Comparison of ENCODE assay signal across 8 mouse cellular contexts in genomic region chr13:55622649-55623541, GRCm38 (mm10). TPM values are rescaled to one million over a fixed set of nuclear protein-coding genes. Genes with fewer than 3 reads are reported as not detected.
DNase-seq lines count a peak whose midpoint lies in the region; ATAC-seq and TF ChIP-seq lines count a peak whose summit lies in the region.

TSS of gene Caml (plus strand) at chr13:55623005.

- DNase-seq in A20 (ENCODE audit: low read depth, low spot score) = peak; percentile 95
- DNase-seq in heart, adult 9 months (ENCODE audit: low spot score in 2 of 2) = peak; percentile 83 to 92
- DNase-seq in monocyte, adult 2 months (ENCODE audit: low read depth in 1 of 2, low spot score in 2 of 2) = peak; percentile 73 to 86
- DNase-seq in spleen, postnatal 36 days (ENCODE audit: low spot score in 2 of 2) = peak; percentile 87 to 90

- H3K27ac ChIP-seq in bone marrow macrophage, adult 2 months (ENCODE audit: insufficient read depth, low read depth, low read length) = peak within 1 kb of the TSS; percentile 86
- peak within 1 kb of the TSS; percentile 22 for H3K27ac ChIP-seq in embryonic fibroblast, embryonic 13.5 days (ENCODE audit: insufficient read depth, low read length)
- peak within 1 kb of the TSS; percentile 86 for H3K27ac ChIP-seq in kidney, embryonic 14.5 days (ENCODE audit: low read depth, low read length)
- H3K27ac ChIP-seq in limb, embryonic 15.5 days = peak within 1 kb of the TSS; percentile 87

- H3K36me3 ChIP-seq in kidney, embryonic 14.5 days (ENCODE audit: control insufficient read depth, insufficient read depth, low read length) = peaks cover 25% of the 10 kb centered on the region; the same call in 1 of the 2 replicates
- H3K36me3 ChIP-seq in limb, embryonic 15.5 days = peaks cover 21% of the 10 kb centered on the region

- peak within 1 kb of the TSS; percentile 67 for H3K4me2 ChIP-seq in kidney, embryonic 14.5 days (replicated peaks; ENCODE audit: low read depth, low read length)
- H3K4me2 ChIP-seq in limb, embryonic 15.5 days = peak within 1 kb of the TSS; percentile 61

- no peak for TF ChIP-seq CTCF in bone marrow macrophage, adult 2 months (IDR thresholded peaks at IDR 0.05; ENCODE audit: low read depth, low read length)
- no peak for TF ChIP-seq CTCF in embryonic fibroblast, embryonic 13.5 days (IDR thresholded peaks at IDR 0.05; ENCODE audit: borderline replicate concordance, insufficient read depth, low read length)

- ATAC-seq in kidney, embryonic 14.5 days (ENCODE audit: low FRiP score, low TSS enrichment) = peak; percentile 98
- peak; percentile 92 for ATAC-seq in limb, embryonic 15.5 days (ENCODE audit: insufficient number of reproducible peaks, low FRiP score, low TSS enrichment, low read depth)

- no peak for TF ChIP-seq POLR2A in bone marrow macrophage, adult 2 months (IDR thresholded peaks at IDR 0.05; ENCODE audit: borderline replicate concordance, low read depth, low read length)
- peak; percentile 92 for TF ChIP-seq POLR2A in embryonic fibroblast, embryonic 13.5 days (IDR thresholded peaks at IDR 0.05; ENCODE audit: low read depth, low read length)

- H3K9me3 ChIP-seq in kidney, embryonic 14.5 days (ENCODE audit: control insufficient read depth, low read length) = no peaks in the 10 kb centered on the region
- H3K9me3 ChIP-seq in limb, embryonic 15.5 days = no peaks in the 10 kb centered on the region

- peaks cover 17% of the 10 kb centered on the region for H3K4me1 ChIP-seq in bone marrow macrophage, adult 2 months (ENCODE audit: control insufficient read depth, insufficient read depth, low read length)
- 0 out of 2 replicates have a peak, but pooled peaks cover 4% of the 10 kb centered on the region for H3K4me1 ChIP-seq in embryonic fibroblast, embryonic 13.5 days (ENCODE audit: control insufficient read depth, insufficient read depth, low read length)
- H3K4me1 ChIP-seq in kidney, embryonic 14.5 days (ENCODE audit: control insufficient read depth, insufficient read depth, low read length) = peaks cover 6% of the 10 kb centered on the region; the same call in 1 of the 2 replicates
- H3K4me1 ChIP-seq in limb, embryonic 15.5 days = peaks cover 18% of the 10 kb centered on the region

- WGBS in kidney, embryonic 14.5 days = under 1% methylated on average over 59 of the region's 59 CpGs
- under 1% methylated on average over 59 of the region's 59 CpGs for WGBS in limb, embryonic 15.5 days

- peak within 1 kb of the TSS; percentile 81 for H3K4me3 ChIP-seq in bone marrow macrophage, adult 2 months (ENCODE audit: insufficient read depth, low read length)
- H3K4me3 ChIP-seq in embryonic fibroblast, embryonic 13.5 days (ENCODE audit: insufficient read depth, low read length) = peak within 1 kb of the TSS; percentile 82
- peak within 1 kb of the TSS; percentile 86 for H3K4me3 ChIP-seq in kidney, embryonic 14.5 days (ENCODE audit: low read length)
- peak within 1 kb of the TSS; percentile 68 for H3K4me3 ChIP-seq in limb, embryonic 15.5 days

- no peaks in the 10 kb centered on the region for H3K27me3 ChIP-seq in kidney, embryonic 14.5 days (ENCODE audit: control insufficient read depth, insufficient read depth, low read length)
- H3K27me3 ChIP-seq in limb, embryonic 15.5 days = no peaks in the 10 kb centered on the region

- H3K9ac ChIP-seq in kidney, embryonic 14.5 days (ENCODE audit: low read depth, low read length) = peak within 1 kb of the TSS; percentile 79
- H3K9ac ChIP-seq in limb, embryonic 15.5 days = peak within 1 kb of the TSS; percentile 67

RNA-seq across cellular contexts. Expression of gene Caml, which starts in this region (rescaled TPM):
- polyA plus RNA-seq in bone marrow macrophage, adult 2 months (2012; ENCODE audit: insufficient read depth, insufficient read length, missing spikeins) = 44.9 and 45.8 TPM in 2 replicates
- 47.1 and 50.0 TPM in 2 replicates for polyA plus RNA-seq in embryonic fibroblast, embryonic 13.5 days (2011; ENCODE audit: insufficient read length, low read depth, missing spikeins)
- 58.3 and 60.3 TPM in 2 replicates for polyA plus RNA-seq in kidney, embryonic 14.5 days (2014; fragmentation: Nextera tagmentation; extraction: Ambion mirVana)
- 56.0 and 57.8 TPM in 2 replicates for polyA plus RNA-seq in limb, embryonic 15.5 days (2015; fragmentation: Nextera tagmentation; extraction: Ambion mirVana)

Comparison
In these comparisons a context has a peak if more than half of its experiments do, and no peak if none do; other contexts are left out.
1. Peak in every context shown above with its lines: DNase-seq, ATAC-seq, H3K4me3 ChIP-seq and H3K27ac ChIP-seq.
2. H3K27ac ChIP-seq: peak in every context shown above with its lines; median percentile 87 in limb, embryonic 15.5 days; 86 in bone marrow macrophage, adult 2 months; 86 in kidney, embryonic 14.5 days; 22 in embryonic fibroblast, embryonic 13.5 days.